Mouse (Mus musculus) heart, adult 2 months (tissue): ENCODE results near the gene Rasa3.

Experiments
- CTCF ChIP-seq: fragments of 200-600 bp; IDR thresholded peaks from 2 replicates; pipeline ENCODE4 v1.8.1; 2022; ENCODE audit warnings: antibody characterized with exemption, mild to moderate bottlenecking, moderate library complexity
- POLR2A ChIP-seq: fragments of 200-500 bp; IDR thresholded peaks from 2 replicates; pipeline ENCODE4 v1.6.1; 2011; ENCODE audit warnings: mild to moderate bottlenecking, low read depth, low read length, control low read depth; ENCODE audit not compliant: insufficient read depth

GRCm38 (mm10) chr8:13608946-13609345 lies 68.5 kb downstream of the Rasa3 start:
- TF ChIP-seq CTCF (no peak), POLR2A (no peak)
